Mouse (Mus musculus) forebrain, embryonic 15.5 days (tissue): ENCODE measurements around the gene 1700088E04Rik. TPM values are rescaled to one million over a fixed set of nuclear protein-coding genes. Genes with fewer than 3 reads are reported as not detected.

ENCODE experiments used
- ATAC-seq: fragments of 200-750 bp; cut with Nextera tagmentation; replicated peaks from 2 replicates; pipeline ENCODE4 v1.8.0; 2017; ENCODE audit warnings: mild to moderate bottlenecking, moderate TSS enrichment, moderate library complexity
- H3K27ac ChIP-seq: fragments of 300-500 bp; sonication (generic); replicated peaks from 2 replicates; pipeline ENCODE4 v1.5.1; 2015; ENCODE audit warnings: mild to moderate bottlenecking, inconsistent platforms
- H3K27me3 ChIP-seq: fragments of 300-500 bp; sonication (generic); 2 replicates; pipeline ENCODE4 v1.6.1; 2015; ENCODE audit warnings: inconsistent platforms
- H3K36me3 ChIP-seq: fragments of 300-500 bp; sonication (generic); 2 replicates; pipeline ENCODE4 v1.6.1; 2015; ENCODE audit warnings: mild to moderate bottlenecking, inconsistent platforms
- H3K4me1 ChIP-seq: fragments of 300-500 bp; sonication (generic); 2 replicates; pipeline ENCODE4 v1.6.1; 2015; ENCODE audit warnings: inconsistent platforms
- H3K4me2 ChIP-seq: fragments of 300-500 bp; sonication (generic); replicated peaks from 2 replicates; pipeline ENCODE4 v1.6.1; 2015; ENCODE audit warnings: mild to moderate bottlenecking, inconsistent platforms
- H3K4me3 ChIP-seq: fragments of 300-500 bp; sonication (generic); 2 replicates; pipeline ENCODE4 v1.5.1; 2015; ENCODE audit warnings: mild to moderate bottlenecking, inconsistent platforms
- H3K9ac ChIP-seq: fragments of 300-500 bp; sonication (generic); replicated peaks from 2 replicates; pipeline ENCODE4 v1.6.1; 2015; ENCODE audit warnings: mild to moderate bottlenecking, inconsistent platforms
- H3K9me3 ChIP-seq: fragments of 300-500 bp; sonication (generic); 2 replicates; pipeline ENCODE4 v1.6.1; 2016; ENCODE audit warnings: inconsistent platforms
- WGBS: fragments of 180-500 bp; shearing (Covaris S2); methylation state at CpG from one replicate; pipeline ENCODE4 v1.1.7; 2015; ENCODE audit warnings: mixed read lengths; 5-methylcytosine and 5-hydroxymethylcytosine counted together
- polyA plus RNA-seq: library from polyadenylated mRNA; unstranded; fragments of >200 nt; fragmentation: Nextera tagmentation; extraction: Ambion mirVana; gene quantifications from 2 replicates; pipeline ENCODE4 v1.2.1, GENCODE M21; 2015

1700088E04Rik gene
- polyA plus RNA-seq, 1 experiment from 2014 or later, result 16.8 TPM

- WGBS, result 80% methylated on average over 3 of the region's 3 CpGs
- ATAC-seq, result no peak
- no peaks in the 10 kb centered on the region for H3K27me3 ChIP-seq
Observed at GRCm38 (mm10) chr15:79096556-79096955, 44.5 kb downstream of the 1700088E04Rik start.

GRCm38 (mm10) chr15:79095483-79095882 is 45.6 kb downstream of the 1700088E04Rik start:
- 90% methylated on average over 5 of the region's 5 CpGs for WGBS
- Histone ChIP-seq H3K9me3 (no peaks in the 10 kb centered on the region), H3K4me2 (no peak overlapping the region), H3K4me3 (no peak overlapping the region), H3K4me1 (no peaks in the 10 kb centered on the region), H3K9ac (no peak overlapping the region), H3K27me3 (no peaks in the 10 kb centered on the region), H3K27ac (no peak overlapping the region), H3K36me3 (peaks cover 51% of the 10 kb centered on the region)
- ATAC-seq, result no peak

More at GRCm38 (mm10) chr15:79096556-79096955, 44.5 kb downstream of the 1700088E04Rik start:
- Histone ChIP-seq H3K9ac (no peak overlapping the region), H3K27ac (no peak overlapping the region), H3K4me1 (no peaks in the 10 kb centered on the region), H3K9me3 (no peaks in the 10 kb centered on the region), H3K36me3 (peaks cover 43% of the 10 kb centered on the region), H3K4me2 (no peak overlapping the region), H3K4me3 (no peak overlapping the region)

GRCm38 (mm10) chr15:79093083-79093839 is 47.8 kb downstream of the 1700088E04Rik start:
- H3K4me2 ChIP-seq, result no peak overlapping the region
- H3K27ac ChIP-seq, result no peak overlapping the region
- no peak overlapping the region for H3K4me3 ChIP-seq
- no peak overlapping the region for H3K9ac ChIP-seq
- no peaks in the 10 kb centered on the region for H3K4me1 ChIP-seq
- 82% methylated on average over 7 of the region's 7 CpGs for WGBS
- no peak for ATAC-seq
- no peaks in the 10 kb centered on the region for H3K9me3 ChIP-seq
- H3K36me3 ChIP-seq, result peaks cover 66% of the 10 kb centered on the region
- H3K27me3 ChIP-seq, result no peaks in the 10 kb centered on the region

- ATAC-seq, result no peak
Observed at GRCm38 (mm10) chr15:79092284-79092683, 48.8 kb downstream of the 1700088E04Rik start.

GRCm38 (mm10) chr15:79079567-79079966 is 61.5 kb downstream of the 1700088E04Rik start:
- 95% methylated on average over 7 of the region's 7 CpGs for WGBS

More at GRCm38 (mm10) chr15:79092284-79092683, 48.8 kb downstream of the 1700088E04Rik start:
- Histone ChIP-seq H3K4me1 (no peaks in the 10 kb centered on the region), H3K27ac (no peak overlapping the region), H3K9ac (no peak overlapping the region), H3K4me2 (no peak overlapping the region), H3K9me3 (no peaks in the 10 kb centered on the region), H3K4me3 (no peak overlapping the region), H3K27me3 (no peaks in the 10 kb centered on the region), H3K36me3 (peaks cover 72% of the 10 kb centered on the region)
- 95% methylated on average over 6 of the region's 6 CpGs for WGBS

More at GRCm38 (mm10) chr15:79079567-79079966, 61.5 kb downstream of the 1700088E04Rik start:
- peaks cover 18% of the 10 kb centered on the region for H3K4me1 ChIP-seq
- peaks cover 80% of the 10 kb centered on the region for H3K36me3 ChIP-seq
- H3K27ac ChIP-seq, result no peak overlapping the region
- no peak for ATAC-seq
- no peak overlapping the region for H3K4me2 ChIP-seq
- H3K9me3 ChIP-seq, result no peaks in the 10 kb centered on the region
- no peak overlapping the region for H3K4me3 ChIP-seq
- H3K27me3 ChIP-seq, result no peaks in the 10 kb centered on the region
- no peak overlapping the region for H3K9ac ChIP-seq

Other genes starting within 250 kb of the 1700088E04Rik start
- gene Gm49510, start 241.6 kb downstream of the 1700088E04Rik start, polyA plus RNA-seq, result not detected in 2 replicates
- 3.6 and 5.9 TPM in 2 replicates for gene Sh3bp1, start 241.5 kb downstream of the 1700088E04Rik start, polyA plus RNA-seq
- gene Pdxp, start 227.3 kb downstream of the 1700088E04Rik start, polyA plus RNA-seq, result 99.5 and 101 TPM in 2 replicates
- gene Lgals1, start 214.5 kb downstream of the 1700088E04Rik start, polyA plus RNA-seq, result 61.7 and 66.5 TPM in 2 replicates
- 57.4 and 59.3 TPM in 2 replicates for gene Nol12, start 206.3 kb downstream of the 1700088E04Rik start, polyA plus RNA-seq
- 43.3 and 49.9 TPM in 2 replicates for gene Triobp, start 193.5 kb downstream of the 1700088E04Rik start, polyA plus RNA-seq
- 470 and 489 TPM in 2 replicates for gene H1f0, start 112.8 kb downstream of the 1700088E04Rik start, polyA plus RNA-seq
- not detected in 2 replicates for gene Galr3, start 99.4 kb downstream of the 1700088E04Rik start, polyA plus RNA-seq
- 61.6 and 65.5 TPM in 2 replicates for gene Ankrd54, start 78.4 kb downstream of the 1700088E04Rik start, polyA plus RNA-seq
- gene Eif3l, start 66.1 kb downstream of the 1700088E04Rik start, polyA plus RNA-seq, result 192 and 195 TPM in 2 replicates
- 8.0 and 9.7 TPM in 2 replicates for gene Micall1, start 32.4 kb downstream of the 1700088E04Rik start, polyA plus RNA-seq
- 293 and 308 TPM in 2 replicates for gene Polr2f, start 244 bp downstream of the 1700088E04Rik start, polyA plus RNA-seq
- gene Sox10, start 24.0 kb upstream of the 1700088E04Rik start, polyA plus RNA-seq, result 1.7 and 1.9 TPM in 2 replicates
- gene Pick1, start 87.9 kb upstream of the 1700088E04Rik start, polyA plus RNA-seq, result 78.5 and 85.1 TPM in 2 replicates
- gene Gm49486, start 88.1 kb upstream of the 1700088E04Rik start, polyA plus RNA-seq, result 0.97 and 1.1 TPM in 2 replicates
- gene Slc16a8, start 113.5 kb upstream of the 1700088E04Rik start, polyA plus RNA-seq, result 0.36 and 0.81 TPM in 2 replicates
- 1.9 and 3.6 TPM in 2 replicates for gene Baiap2l2, start 144.3 kb upstream of the 1700088E04Rik start, polyA plus RNA-seq
- gene Pla2g6, start 187.1 kb upstream of the 1700088E04Rik start, polyA plus RNA-seq, result 25.8 and 29.5 TPM in 2 replicates
- gene Maff, start 205.4 kb upstream of the 1700088E04Rik start, polyA plus RNA-seq, result 0.79 and 0.97 TPM in 2 replicates